Mouse (Mus musculus) spleen, adult 2 months (tissue): ENCODE results near the gene Wnt5b. TPM values are rescaled to one million over a fixed set of nuclear protein-coding genes. Genes with fewer than 3 reads are reported as not detected.

Source experiments
- DNase-seq, 2 experiments: peaks; one replicate each; pipeline versions ENCODE4 v3.0.0 to v3.0.0-alpha.2; 2012 to 2021; ENCODE audit warnings: low spot score in 2 of 2, low read depth in 1 of 2
- H3K27ac ChIP-seq: fragments of 200-500 bp; 2 replicates; pipeline ENCODE4 v1.5.1; 2012; ENCODE audit warnings: low read length, inconsistent platforms; ENCODE audit not compliant: insufficient read depth
- H3K27me3 ChIP-seq: fragments of 200-500 bp; 2 replicates; pipeline ENCODE4 v1.6.1; 2012; ENCODE audit warnings: mild to moderate bottlenecking, moderate library complexity, low read length, inconsistent platforms; ENCODE audit not compliant: control insufficient read depth, insufficient read depth
- H3K36me3 ChIP-seq: fragments of 200-500 bp; 2 replicates; pipeline ENCODE4 v1.6.1; 2012; ENCODE audit warnings: mild to moderate bottlenecking, low read length, inconsistent platforms; ENCODE audit not compliant: control insufficient read depth, insufficient read depth
- H3K4me1 ChIP-seq: fragments of 200-500 bp; 2 replicates; pipeline ENCODE4 v1.6.1; 2011; ENCODE audit warnings: inconsistent platforms; ENCODE audit not compliant: control insufficient read depth, insufficient read depth, insufficient read length
- H3K4me3 ChIP-seq: fragments of 200-500 bp; 2 replicates; pipeline ENCODE4 v1.5.1; 2011; ENCODE audit warnings: mild to moderate bottlenecking, inconsistent platforms; ENCODE audit not compliant: insufficient read depth, insufficient read length; ENCODE audit errors: extremely low read depth
- CTCF ChIP-seq: fragments of 200-500 bp; IDR thresholded peaks from 2 replicates; pipeline ENCODE4 v1.5.1; 2011; ENCODE audit warnings: mild to moderate bottlenecking, inconsistent platforms; ENCODE audit not compliant: insufficient read depth, insufficient read length, insufficient replicate concordance; ENCODE audit errors: extremely low read depth
- POLR2A ChIP-seq: fragments of 200-500 bp; IDR thresholded peaks from 2 replicates; pipeline ENCODE4 v1.6.1; 2011; ENCODE audit warnings: low read depth, low read length, inconsistent platforms
- WGBS: fragments of 180-500 bp; shearing (Covaris S2); methylation state at CpG from one replicate; pipeline ENCODE4 v1.1.7; 2018; 5-methylcytosine and 5-hydroxymethylcytosine counted together
- polyA plus RNA-seq: library from polyadenylated mRNA; depleted of rRNA; stranded (reverse); fragments of >200 nt; gene quantifications from 2 replicates; pipeline ENCODE4 v1.2.3, GENCODE M21; 2012

Gene Wnt5b
- polyA plus RNA-seq, 1 experiment, result 1.3 TPM

GRCm38 (mm10) chr6:119400649-119401048 is 143.5 kb downstream of the Wnt5b start:
- Histone ChIP-seq H3K36me3 (no peaks in the 10 kb centered on the region), H3K27ac (no peak overlapping the region), H3K4me1 (peaks cover 9% of the 10 kb centered on the region; the same call in 1 of the 2 replicates), H3K4me3 (no peak overlapping the region), H3K27me3 (no peaks in the 10 kb centered on the region)
- TF ChIP-seq CTCF, result no peak
- TF ChIP-seq POLR2A, result no peak
- no peak for DNase-seq
- 88% methylated on average over 3 of the region's 3 CpGs for WGBS

- H3K4me3 ChIP-seq, result no peak overlapping the region
- H3K36me3 ChIP-seq, result no peaks in the 10 kb centered on the region
- TF ChIP-seq CTCF (no peak), POLR2A (no peak)
- no peak overlapping the region for H3K27ac ChIP-seq
- WGBS, result 94% methylated on average over 3 of the region's 3 CpGs
- H3K4me1 ChIP-seq, result peaks cover 15% of the 10 kb centered on the region; the same call in 1 of the 2 replicates
- no peak for DNase-seq
- H3K27me3 ChIP-seq, result no peaks in the 10 kb centered on the region
Measured at GRCm38 (mm10) chr6:119399371-119399770, 144.8 kb downstream of the Wnt5b start.

- no peaks in the 10 kb centered on the region for H3K27me3 ChIP-seq
- no peak overlapping the region for H3K4me3 ChIP-seq
- TF ChIP-seq CTCF (no peak), POLR2A (no peak)
- peak in 1 of 2 experiments; percentile 49 for DNase-seq
- WGBS, result 4% methylated on average over 5 of the region's 5 CpGs
- H3K4me1 ChIP-seq, result peaks cover 13% of the 10 kb centered on the region; the same call in 1 of the 2 replicates
- H3K27ac ChIP-seq, result peak overlapping the region; percentile 34; the same call in 1 of the 2 replicates
- no peaks in the 10 kb centered on the region for H3K36me3 ChIP-seq
Measured at GRCm38 (mm10) chr6:119396309-119396634, 147.9 kb downstream of the Wnt5b start.

- 11% methylated on average over 14 of the region's 14 CpGs for WGBS
- peak overlapping the region; percentile 49 for H3K27ac ChIP-seq
- no peaks in the 10 kb centered on the region for H3K36me3 ChIP-seq
- H3K4me3 ChIP-seq, result no peak overlapping the region
- peaks cover 12% of the 10 kb centered on the region; the same call in 1 of the 2 replicates for H3K4me1 ChIP-seq
- H3K27me3 ChIP-seq, result no peaks in the 10 kb centered on the region
- peak; percentile 36 to 59 for DNase-seq
- TF ChIP-seq POLR2A, result no peak
- no peak for TF ChIP-seq CTCF
Measured at GRCm38 (mm10) chr6:119395421-119396308, 148.5 kb downstream of the Wnt5b start.

- no peak for DNase-seq
- TF ChIP-seq CTCF (no peak), POLR2A (no peak)
- Histone ChIP-seq H3K36me3 (no peaks in the 10 kb centered on the region), H3K27ac (no peak overlapping the region), H3K27me3 (no peaks in the 10 kb centered on the region), H3K4me3 (no peak overlapping the region), H3K4me1 (peaks cover 12% of the 10 kb centered on the region; the same call in 1 of the 2 replicates)
- WGBS, result 87% methylated on average over 9 of the region's 9 CpGs
Measured at GRCm38 (mm10) chr6:119392836-119393235, 151.3 kb downstream of the Wnt5b start.

- no peak overlapping the region for H3K4me3 ChIP-seq
- no peaks in the 10 kb centered on the region for H3K36me3 ChIP-seq
- H3K4me1 ChIP-seq, result peaks cover 10% of the 10 kb centered on the region; the same call in 1 of the 2 replicates
- 75% methylated on average over 4 of the region's 4 CpGs for WGBS
- no peak overlapping the region for H3K27ac ChIP-seq
- no peaks in the 10 kb centered on the region for H3K27me3 ChIP-seq
- no peak for DNase-seq
- TF ChIP-seq POLR2A, result no peak
- no peak for TF ChIP-seq CTCF
Measured at GRCm38 (mm10) chr6:119390728-119391127, 153.4 kb downstream of the Wnt5b start.

- Histone ChIP-seq H3K27ac (peak overlapping the region; percentile 70), H3K27me3 (no peaks in the 10 kb centered on the region), H3K36me3 (no peaks in the 10 kb centered on the region), H3K4me3 (peak overlapping the region; percentile 69), H3K4me1 (peaks cover 3% of the 10 kb centered on the region; the same call in 1 of the 2 replicates)
- 3% methylated on average over 10 of the region's 10 CpGs for WGBS
- DNase-seq, result no peak
- TF ChIP-seq POLR2A (no peak), CTCF (no peak)
Measured at GRCm38 (mm10) chr6:119389089-119389488, 155.1 kb downstream of the Wnt5b start.
